Mouse (Mus musculus): ENCODE data around the gene Sema4d. TPM values are rescaled to one million over a fixed set of nuclear protein-coding genes. Genes with fewer than 3 reads are reported as not detected.

The Sema4d gene
- polyA plus RNA-seq, 1 experiment from 2014 or later: 11.5 TPM

DNA sequence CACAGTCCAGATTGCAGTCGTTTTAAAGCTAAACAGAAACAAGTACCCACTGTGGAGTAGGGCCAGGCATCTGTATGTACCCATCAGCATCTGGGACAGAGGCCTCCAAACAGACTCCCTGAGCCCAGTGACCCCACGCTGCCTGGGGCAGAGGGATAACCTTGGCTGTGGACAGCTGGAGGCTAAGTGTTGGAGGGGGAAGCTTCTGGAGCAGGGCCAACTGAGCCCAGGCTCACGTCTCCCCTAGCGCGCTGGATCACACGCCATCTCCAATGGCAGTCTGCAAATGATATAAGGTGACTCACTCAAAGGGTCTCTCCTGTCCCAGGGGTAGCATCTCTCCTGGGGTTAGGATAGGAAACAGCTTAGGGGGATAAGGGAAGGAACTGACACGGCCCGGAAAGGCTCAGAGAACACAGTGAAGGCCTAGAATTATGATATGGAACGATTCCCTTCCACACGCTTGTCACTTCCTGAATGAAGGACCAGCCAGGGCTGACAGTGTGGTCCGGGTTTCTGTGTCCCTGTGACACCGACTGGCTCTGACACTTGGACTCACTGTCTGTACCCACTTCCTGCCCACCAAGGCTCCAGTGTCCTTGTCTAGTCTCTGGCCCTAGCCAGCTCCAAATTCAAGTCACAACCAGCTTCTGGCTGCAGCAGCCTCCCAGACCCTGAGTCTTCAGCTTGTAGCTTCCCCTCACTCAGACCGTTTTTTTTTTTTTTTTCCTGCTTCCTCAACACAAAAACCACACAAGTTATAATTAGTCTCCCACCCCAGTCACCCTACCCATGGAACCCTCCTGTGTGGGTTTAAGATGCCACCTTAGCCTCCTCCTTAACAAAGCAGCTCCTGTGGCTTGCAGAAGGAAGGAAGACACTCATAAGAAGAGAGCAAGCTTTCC lies 57.3 kb downstream of the Sema4d start:
- no peak overlapping the region for H3K4me3 ChIP-seq (replicated peaks; ENCODE audit: low read depth, low read length)
- no peak overlapping the region for H3K27ac ChIP-seq (replicated peaks; ENCODE audit: low read depth, low read length)
- ATAC-seq (ENCODE audit: low FRiP score, low TSS enrichment) (no peak), DNase-seq (no peak)
- H3K9me3 ChIP-seq (ENCODE audit: control insufficient read depth, low read length): no peaks in the 10 kb centered on the region
- no peaks in the 10 kb centered on the region for H3K27me3 ChIP-seq (ENCODE audit: control insufficient read depth, insufficient read depth, low read length)
- 84% methylated on average over 13 of the region's 13 CpGs for WGBS
- H3K36me3 ChIP-seq (ENCODE audit: control insufficient read depth, insufficient read depth, low read length): no peaks in the 10 kb centered on the region
- peaks cover 8% of the 10 kb centered on the region for H3K4me1 ChIP-seq (ENCODE audit: control insufficient read depth, insufficient read depth, low read length)
- H3K4me2 ChIP-seq (ENCODE audit: low read length): no peak overlapping the region
- no peak overlapping the region for H3K9ac ChIP-seq (replicated peaks; ENCODE audit: low read length)

DNA sequence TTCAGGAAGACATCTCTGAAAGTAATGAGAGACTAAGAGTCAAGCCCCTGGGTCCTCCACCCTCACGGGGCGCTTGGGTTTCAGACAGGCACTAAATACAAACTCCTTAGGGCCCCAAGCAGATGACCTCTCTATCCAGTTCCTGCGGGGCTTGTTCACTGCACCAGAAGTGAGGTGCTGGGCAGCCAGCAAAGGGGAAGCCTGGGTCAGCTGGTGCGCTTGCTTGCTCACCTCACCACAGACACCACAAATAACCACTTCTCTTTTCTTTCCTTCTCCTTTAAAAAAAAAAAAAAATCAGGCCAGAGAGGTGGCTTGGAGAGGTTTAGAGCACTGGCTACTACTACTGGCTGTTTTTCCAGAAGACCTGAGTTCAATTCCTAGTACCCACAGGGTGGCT lies 59.0 kb downstream of the Sema4d start:
- H3K4me2 ChIP-seq (ENCODE audit: low read length): no peak overlapping the region
- no peaks in the 10 kb centered on the region for H3K27me3 ChIP-seq (ENCODE audit: control insufficient read depth, insufficient read depth, low read length)
- H3K27ac ChIP-seq (replicated peaks; ENCODE audit: low read depth, low read length): no peak overlapping the region
- H3K9ac ChIP-seq (replicated peaks; ENCODE audit: low read length): no peak overlapping the region
- DNase-seq (no peak), ATAC-seq (ENCODE audit: low FRiP score, low TSS enrichment) (no peak)
- no peaks in the 10 kb centered on the region for H3K36me3 ChIP-seq (ENCODE audit: control insufficient read depth, insufficient read depth, low read length)
- WGBS: 93% methylated on average over 4 of the region's 4 CpGs
- peaks cover 8% of the 10 kb centered on the region for H3K4me1 ChIP-seq (ENCODE audit: control insufficient read depth, insufficient read depth, low read length)
- H3K4me3 ChIP-seq (replicated peaks; ENCODE audit: low read depth, low read length): no peak overlapping the region
- no peaks in the 10 kb centered on the region for H3K9me3 ChIP-seq (ENCODE audit: control insufficient read depth, low read length)

DNA sequence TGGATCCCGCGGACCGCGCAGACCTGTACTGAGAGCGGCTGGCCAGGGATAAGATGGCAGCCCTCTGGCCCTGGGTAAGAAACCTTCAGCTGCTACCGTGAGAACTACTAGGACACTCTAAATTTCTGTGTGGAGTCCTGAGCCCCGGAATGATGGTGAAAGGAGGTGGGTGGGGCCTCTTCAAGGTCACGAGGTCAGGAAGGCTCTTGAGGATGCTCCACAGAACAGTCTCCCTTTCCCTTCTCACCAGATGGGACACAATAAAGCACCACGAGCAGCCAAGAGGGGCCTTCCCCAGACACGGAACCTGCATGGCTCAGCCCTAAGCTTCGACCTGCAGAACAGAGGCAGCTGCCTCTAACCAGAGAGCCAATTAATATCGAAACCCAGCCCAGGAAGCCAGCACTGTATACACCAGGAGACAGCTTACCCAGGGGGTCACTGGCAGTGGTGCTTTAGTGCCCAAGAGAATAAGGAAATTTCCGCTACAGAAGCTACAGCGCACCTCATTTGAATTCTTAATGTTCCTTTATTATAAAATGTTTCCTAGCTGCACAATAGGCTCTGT lies 61.4 kb downstream of the Sema4d start:
- ATAC-seq (ENCODE audit: low FRiP score, low TSS enrichment) (no peak), DNase-seq (peak; percentile 11)
- no peak overlapping the region for H3K4me3 ChIP-seq (replicated peaks; ENCODE audit: low read depth, low read length)
- no peaks in the 10 kb centered on the region for H3K36me3 ChIP-seq (ENCODE audit: control insufficient read depth, insufficient read depth, low read length)
- WGBS: 49% methylated on average over 14 of the region's 14 CpGs
- H3K4me2 ChIP-seq (ENCODE audit: low read length): no peak overlapping the region
- H3K9me3 ChIP-seq (ENCODE audit: control insufficient read depth, low read length): no peaks in the 10 kb centered on the region
- H3K4me1 ChIP-seq (ENCODE audit: control insufficient read depth, insufficient read depth, low read length): peaks cover 5% of the 10 kb centered on the region; the same call in 1 of the 2 replicates
- H3K27ac ChIP-seq (replicated peaks; ENCODE audit: low read depth, low read length): no peak overlapping the region; the same call in 1 of the 2 replicates
- no peaks in the 10 kb centered on the region for H3K27me3 ChIP-seq (ENCODE audit: control insufficient read depth, insufficient read depth, low read length)
- H3K9ac ChIP-seq (replicated peaks; ENCODE audit: low read length): 0 out of 2 replicates have a peak overlapping the region, but pooled peaks have one; percentile 5

DNA sequence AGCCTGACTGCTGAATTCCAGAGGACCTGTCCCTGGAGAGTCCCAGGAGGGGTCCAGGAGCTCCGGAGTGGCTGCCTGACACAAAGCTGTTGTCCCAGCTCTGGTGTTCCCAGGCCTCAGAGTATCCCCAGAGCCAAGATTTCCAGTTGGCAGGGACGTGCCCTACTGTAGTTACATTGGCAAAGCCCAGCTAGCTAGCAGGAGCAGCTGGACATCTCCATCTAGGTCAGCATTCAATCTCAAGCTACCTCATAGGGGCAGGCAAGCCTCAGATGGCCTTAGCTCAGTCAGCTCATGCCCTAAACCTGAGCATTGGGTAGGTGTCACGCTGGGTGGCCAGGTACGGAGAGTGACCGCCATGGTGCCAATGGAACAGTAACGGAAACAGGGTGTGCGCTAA lies 62.1 kb downstream of the Sema4d start:
- DNase-seq (no peak), ATAC-seq (ENCODE audit: low FRiP score, low TSS enrichment) (no peak)
- 93% methylated on average over 7 of the region's 7 CpGs for WGBS
- peaks cover 5% of the 10 kb centered on the region; the same call in 1 of the 2 replicates for H3K4me1 ChIP-seq (ENCODE audit: control insufficient read depth, insufficient read depth, low read length)
- no peaks in the 10 kb centered on the region for H3K27me3 ChIP-seq (ENCODE audit: control insufficient read depth, insufficient read depth, low read length)
- no peaks in the 10 kb centered on the region for H3K9me3 ChIP-seq (ENCODE audit: control insufficient read depth, low read length)
- H3K27ac ChIP-seq (replicated peaks; ENCODE audit: low read depth, low read length): no peak overlapping the region
- no peak overlapping the region for H3K4me3 ChIP-seq (replicated peaks; ENCODE audit: low read depth, low read length)
- no peak overlapping the region for H3K9ac ChIP-seq (replicated peaks; ENCODE audit: low read length)
- no peaks in the 10 kb centered on the region for H3K36me3 ChIP-seq (ENCODE audit: control insufficient read depth, insufficient read depth, low read length)
- H3K4me2 ChIP-seq (ENCODE audit: low read length): no peak overlapping the region

DNA sequence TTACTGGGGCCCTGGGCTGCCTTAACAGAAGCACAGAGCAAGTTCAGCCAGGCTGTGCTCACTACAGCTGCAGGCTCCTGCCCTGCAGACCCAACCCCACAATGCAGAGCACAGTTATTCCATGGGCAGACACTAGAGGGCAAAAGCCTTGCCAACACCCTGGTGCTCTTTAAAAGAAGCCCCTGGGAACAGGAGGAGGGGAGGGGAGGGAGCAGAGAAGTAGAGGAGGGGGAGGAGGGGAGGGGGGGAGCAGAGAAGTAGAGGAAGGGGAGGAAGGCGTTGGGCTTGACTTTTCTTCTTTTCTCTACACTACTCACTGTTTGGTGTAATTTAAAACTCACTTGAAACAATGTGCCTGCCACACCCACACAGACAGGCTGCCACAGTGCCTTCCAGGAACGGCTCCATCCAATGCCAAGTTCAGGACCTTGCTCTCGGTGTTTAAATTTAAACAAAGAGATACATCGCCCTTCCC lies 63.6 kb downstream of the Sema4d start:
- ATAC-seq (ENCODE audit: low FRiP score, low TSS enrichment) (no peak), DNase-seq (peak; percentile 65)
- no peak overlapping the region for H3K4me2 ChIP-seq (ENCODE audit: low read length)
- H3K4me3 ChIP-seq (replicated peaks; ENCODE audit: low read depth, low read length): no peak overlapping the region
- H3K27ac ChIP-seq (replicated peaks; ENCODE audit: low read depth, low read length): no peak overlapping the region
- no peaks in the 10 kb centered on the region for H3K9me3 ChIP-seq (ENCODE audit: control insufficient read depth, low read length)
- H3K9ac ChIP-seq (replicated peaks; ENCODE audit: low read length): no peak overlapping the region; the same call in 1 of the 2 replicates
- no peaks in the 10 kb centered on the region for H3K36me3 ChIP-seq (ENCODE audit: control insufficient read depth, insufficient read depth, low read length)
- no peaks in the 10 kb centered on the region for H3K27me3 ChIP-seq (ENCODE audit: control insufficient read depth, insufficient read depth, low read length)
- 13% methylated on average over 4 of the region's 4 CpGs for WGBS
- peaks cover 5% of the 10 kb centered on the region; the same call in 1 of the 2 replicates for H3K4me1 ChIP-seq (ENCODE audit: control insufficient read depth, insufficient read depth, low read length)

DNA sequence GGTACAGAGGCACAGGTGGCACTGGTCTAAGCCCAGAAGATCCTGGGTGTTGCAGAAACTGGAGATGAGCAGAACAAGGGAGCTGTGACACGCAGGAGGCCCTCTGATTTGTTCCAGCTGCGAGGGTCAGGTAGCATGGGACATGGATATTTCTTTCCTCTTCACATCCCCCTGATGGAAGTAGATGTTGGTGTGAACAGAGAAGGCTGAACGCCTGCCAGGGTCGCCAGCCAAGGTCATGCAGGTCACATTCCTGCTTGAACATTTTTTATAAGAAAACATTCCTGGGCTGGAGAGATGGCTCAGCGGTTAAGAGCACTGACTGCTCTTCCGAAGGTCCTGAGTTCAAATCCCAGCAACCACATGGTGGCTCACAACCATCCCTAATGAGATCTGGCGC lies 66.2 kb downstream of the Sema4d start:
- no peak overlapping the region for H3K4me3 ChIP-seq (replicated peaks; ENCODE audit: low read depth, low read length)
- no peaks in the 10 kb centered on the region for H3K36me3 ChIP-seq (ENCODE audit: control insufficient read depth, insufficient read depth, low read length)
- H3K9ac ChIP-seq (replicated peaks; ENCODE audit: low read length): no peak overlapping the region
- no peak overlapping the region for H3K27ac ChIP-seq (replicated peaks; ENCODE audit: low read depth, low read length)
- no peaks in the 10 kb centered on the region for H3K9me3 ChIP-seq (ENCODE audit: control insufficient read depth, low read length)
- peaks cover 5% of the 10 kb centered on the region; the same call in 1 of the 2 replicates for H3K4me1 ChIP-seq (ENCODE audit: control insufficient read depth, insufficient read depth, low read length)
- no peak overlapping the region for H3K4me2 ChIP-seq (ENCODE audit: low read length)
- no peaks in the 10 kb centered on the region for H3K27me3 ChIP-seq (ENCODE audit: control insufficient read depth, insufficient read depth, low read length)
- 81% methylated on average over 6 of the region's 7 CpGs for WGBS
- ATAC-seq (ENCODE audit: low FRiP score, low TSS enrichment) (no peak), DNase-seq (no peak)

DNA sequence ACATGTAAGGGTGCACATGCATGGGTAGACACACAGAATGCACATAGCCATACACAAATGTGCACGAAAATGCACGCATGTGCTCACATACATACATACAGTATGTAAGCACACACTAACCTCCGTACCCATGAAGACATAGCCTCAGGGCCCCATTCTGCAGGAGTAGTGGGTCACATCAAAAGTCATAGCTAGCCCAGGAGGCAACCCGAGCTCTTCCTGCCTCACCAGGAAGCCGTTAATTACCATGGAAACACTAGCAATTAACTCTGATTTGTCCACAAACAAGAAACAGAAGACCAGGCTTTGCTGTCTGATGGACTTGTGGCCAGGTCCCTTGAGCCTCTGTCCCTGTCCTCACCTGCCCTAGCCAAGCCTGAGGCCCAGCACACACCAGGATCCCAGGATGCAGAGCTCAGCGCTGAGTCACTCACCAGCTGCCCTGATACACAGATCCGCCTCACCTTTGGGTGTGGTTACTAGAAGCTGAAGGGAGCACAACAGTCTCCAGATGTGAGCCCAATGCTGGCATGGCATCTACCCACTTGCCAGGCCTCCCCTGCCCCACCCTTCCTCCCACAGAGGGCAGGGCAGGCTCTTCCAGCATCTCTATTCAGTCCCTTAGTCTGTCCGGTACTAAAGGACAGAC lies 67.5 kb downstream of the Sema4d start:
- H3K9me3 ChIP-seq (ENCODE audit: control insufficient read depth, low read length): no peaks in the 10 kb centered on the region
- 79% methylated on average over 8 of the region's 8 CpGs for WGBS
- no peaks in the 10 kb centered on the region for H3K27me3 ChIP-seq (ENCODE audit: control insufficient read depth, insufficient read depth, low read length)
- DNase-seq: no peak
- H3K4me2 ChIP-seq (ENCODE audit: low read length): no peak overlapping the region
- no peak overlapping the region for H3K4me3 ChIP-seq (replicated peaks; ENCODE audit: low read depth, low read length)
- no peak for ATAC-seq (ENCODE audit: low FRiP score, low TSS enrichment)
- H3K4me1 ChIP-seq (ENCODE audit: control insufficient read depth, insufficient read depth, low read length): no peaks in the 10 kb centered on the region
- H3K9ac ChIP-seq (replicated peaks; ENCODE audit: low read length): no peak overlapping the region
- no peaks in the 10 kb centered on the region for H3K36me3 ChIP-seq (ENCODE audit: control insufficient read depth, insufficient read depth, low read length)
- H3K27ac ChIP-seq (replicated peaks; ENCODE audit: low read depth, low read length): no peak overlapping the region

DNA sequence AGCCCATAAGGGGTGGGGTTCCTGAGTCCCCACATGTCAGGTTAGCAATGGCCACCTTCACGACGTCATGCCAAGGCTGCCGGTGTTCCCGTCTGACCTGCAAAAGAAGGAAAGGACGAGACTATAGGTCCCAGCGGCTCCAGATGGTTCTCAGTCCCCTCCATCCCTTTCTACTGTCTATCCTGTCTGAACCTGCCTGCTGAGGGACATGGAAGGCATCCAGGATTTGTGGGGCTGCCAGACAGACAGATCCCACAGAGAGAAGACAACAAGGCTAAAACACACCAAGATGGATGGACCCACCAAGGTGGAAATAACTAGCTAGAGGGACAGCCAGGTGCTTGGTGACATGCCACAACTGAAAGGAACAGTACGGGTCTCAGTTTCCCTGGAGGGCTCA lies 68.1 kb downstream of the Sema4d start:
- DNase-seq (no peak), ATAC-seq (ENCODE audit: low FRiP score, low TSS enrichment) (no peak)
- H3K27ac ChIP-seq (replicated peaks; ENCODE audit: low read depth, low read length): no peak overlapping the region
- no peaks in the 10 kb centered on the region for H3K36me3 ChIP-seq (ENCODE audit: control insufficient read depth, insufficient read depth, low read length)
- WGBS: 89% methylated on average over 7 of the region's 7 CpGs
- no peaks in the 10 kb centered on the region for H3K9me3 ChIP-seq (ENCODE audit: control insufficient read depth, low read length)
- no peak overlapping the region for H3K4me3 ChIP-seq (replicated peaks; ENCODE audit: low read depth, low read length)
- no peaks in the 10 kb centered on the region for H3K27me3 ChIP-seq (ENCODE audit: control insufficient read depth, insufficient read depth, low read length)
- no peak overlapping the region for H3K4me2 ChIP-seq (ENCODE audit: low read length)
- no peaks in the 10 kb centered on the region for H3K4me1 ChIP-seq (ENCODE audit: control insufficient read depth, insufficient read depth, low read length)
- no peak overlapping the region for H3K9ac ChIP-seq (replicated peaks; ENCODE audit: low read length)

Data from midbrain, embryonic 14.5 days (tissue).